Comparison of ENCODE assay signal across 33 mouse cellular contexts in the genomic region with DNA sequence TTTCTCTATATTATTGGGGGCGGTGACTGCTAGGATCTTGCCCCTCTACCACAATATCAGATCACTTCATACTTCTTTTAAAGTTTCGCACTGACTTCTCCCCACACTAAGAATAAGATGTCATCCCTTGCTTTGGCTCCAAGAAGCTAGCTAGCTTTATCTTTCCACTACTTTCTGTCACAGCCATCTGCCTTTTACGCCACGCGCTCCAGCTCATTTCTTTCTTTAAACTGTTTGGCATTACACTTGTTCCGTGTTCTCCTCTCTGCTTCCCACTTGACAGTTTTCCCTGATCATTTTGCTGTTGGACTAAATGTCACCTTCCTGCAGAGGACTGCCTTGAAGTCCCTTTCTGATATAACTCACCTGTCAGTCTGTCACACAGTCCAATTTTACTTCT. TPM values are rescaled to one million over a fixed set of nuclear protein-coding genes. Genes with fewer than 3 reads are reported as not detected.
"Had no signal": no experiment of that assay in that cellular context is flagged by ENCODE, and none has a peak within 500 bp of the region (broad histone marks: within the 10 kb centered on the region; RNA-seq: fewer than 3 reads in every experiment).

No protein-coding gene starts in this region.

- DNase-seq: gastrocnemius, adult 2 months; gastrocnemius, postnatal 10 days; gastrocnemius, postnatal 25 days; heart, adult 2 months; heart, postnatal 14 days; heart, postnatal 4 days; kidney, adult 18-20 months; kidney, adult 8-10 months; kidney, postnatal 10 days; kidney, postnatal 36 days; layer of hippocampus, adult 9-11 months; layer of hippocampus, postnatal 36 days; left cerebral cortex, postnatal 4 days had no signal

- H3K36me3 ChIP-seq: heart, embryonic 13.5 days; heart, embryonic 15.5 days; hindbrain, embryonic 10.5 days; hindbrain, embryonic 12.5 days; intestine, embryonic 15.5 days; limb, embryonic 13.5 days; limb, embryonic 15.5 days; liver, embryonic 12.5 days had no signal

- H3K9me3 ChIP-seq: heart, embryonic 13.5 days; heart, embryonic 15.5 days; hindbrain, embryonic 10.5 days; hindbrain, embryonic 12.5 days; intestine, embryonic 15.5 days; limb, embryonic 13.5 days; limb, embryonic 15.5 days; liver, embryonic 12.5 days had no signal

- ATAC-seq: hindbrain, embryonic 16.5 days; inflammation-experienced regulatory T-cells, adult 6 months; intestine, embryonic 15.5 days; intestine, postnatal 0 days; liver, embryonic 12.5 days had no signal

- H3K4me1 ChIP-seq: heart, embryonic 15.5 days; hindbrain, embryonic 10.5 days; hindbrain, embryonic 12.5 days; intestine, embryonic 15.5 days had no signal

- H3K27me3 ChIP-seq: heart, embryonic 13.5 days; heart, embryonic 15.5 days; hindbrain, embryonic 12.5 days; intestine, embryonic 15.5 days; limb, embryonic 13.5 days; limb, embryonic 15.5 days; liver, embryonic 12.5 days had no signal

- H3K4me3 ChIP-seq: gastrocnemius, adult 2 months; heart, adult 2 months; heart, embryonic 13.5 days; heart, embryonic 15.5 days; hindbrain, embryonic 10.5 days; hindbrain, embryonic 12.5 days; intestine, embryonic 15.5 days; limb, embryonic 13.5 days; limb, embryonic 15.5 days; liver, embryonic 12.5 days had no signal

RNA-seq across cellular contexts. Expression of a gene that starts 2.8 kb away (rescaled TPM):
- total RNA-seq: layer of hippocampus, adult 18-20 months; layer of hippocampus, adult 8-10 months; layer of hippocampus, postnatal 14 days; left cerebral cortex, adult 18-20 months; left cerebral cortex, adult 8-10 months; left cerebral cortex, postnatal 10 days; left cerebral cortex, postnatal 25 days had no signal
- polyA plus RNA-seq: hindbrain, embryonic 10.5 days; hindbrain, embryonic 12.5 days; hindbrain, embryonic 14.5 days; hindbrain, embryonic 16.5 days; limb, embryonic 13.5 days had no signal

RNA-seq across cellular contexts. Expression of a gene that starts 33.8 kb away (rescaled TPM):
- polyA plus RNA-seq: inflammation-experienced regulatory T-cells, adult 6 months had no signal

RNA-seq across cellular contexts. Expression of a gene that starts 56.1 kb away (rescaled TPM):
- total RNA-seq: layer of hippocampus, adult 18-20 months; layer of hippocampus, postnatal 14 days; layer of hippocampus, postnatal 36 days; left cerebral cortex, adult 18-20 months; left cerebral cortex, postnatal 10 days had no signal
- polyA plus RNA-seq: hindbrain, embryonic 14.5 days; limb, embryonic 11.5 days; limb, embryonic 13.5 days had no signal
